Mouse (Mus musculus): ENCODE measurements around the gene DXBay18. TPM values are rescaled to one million over a fixed set of nuclear protein-coding genes. Genes with fewer than 3 reads are reported as not detected.
"Not testable (repeated sequence)": the region's sequence is repeated elsewhere in the genome, so short reads cannot be mapped to it uniquely, and the experiment has no call there.

Gene DXBay18
- total RNA-seq (2021), result under 1 TPM in 1 of 2 experiments, not detected in 1; 0.62 TPM

GRCm38 (mm10) chrX:73149350-73149749, at the start of gene DXBay18:
Gene DXBay18 (minus strand): TSS chrX:73149450.
- intact Hi-C loops (cut with DNase I), result not testable (repeated sequence)

GRCm38 (mm10) chrX:73191934-73192333, 42.7 kb upstream of the DXBay18 start, which contains the start of gene Xlr3b:
Gene Xlr3b (plus strand): TSS chrX:73192207.
- intact Hi-C loops (cut with DNase I), result not testable (repeated sequence)
- DNase-seq (ENCODE audit: low spot score in 2 of 2), result peak in 1 of 2 experiments; percentile 66

More at GRCm38 (mm10) chrX:73149350-73149749, at the start of gene DXBay18:
- not testable (repeated sequence) for DNase-seq (ENCODE audit: low spot score in 2 of 2)

DNA sequence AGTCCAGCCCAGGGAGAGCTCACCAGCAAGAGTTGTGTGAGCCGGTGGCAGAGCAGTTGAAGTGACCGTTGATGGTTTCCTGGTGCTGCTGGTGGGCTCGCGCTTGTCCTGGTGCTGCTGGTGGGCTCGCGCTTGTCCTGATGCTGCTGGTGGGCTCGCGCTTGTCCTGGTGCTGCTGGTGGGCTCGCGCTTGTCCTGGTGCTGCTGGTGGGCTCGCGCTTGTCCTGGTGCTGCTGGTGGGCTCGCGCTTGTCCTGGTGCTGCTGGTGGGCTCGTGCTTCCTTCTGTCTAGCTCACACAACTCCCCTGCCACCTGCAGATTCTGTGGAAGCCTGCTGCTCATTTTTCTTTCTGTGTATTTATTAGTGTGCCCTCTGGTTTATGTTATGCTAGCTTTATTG, 27.6 kb upstream of the DXBay18 start, which contains the start of gene Spin2d:
Gene Spin2d (minus strand): TSS at position 101 of the 400 bp plus-strand sequence.
- DNase-seq (ENCODE audit: low spot score in 2 of 2); intact Hi-C loops (cut with DNase I): not testable (repeated sequence)

DNA sequence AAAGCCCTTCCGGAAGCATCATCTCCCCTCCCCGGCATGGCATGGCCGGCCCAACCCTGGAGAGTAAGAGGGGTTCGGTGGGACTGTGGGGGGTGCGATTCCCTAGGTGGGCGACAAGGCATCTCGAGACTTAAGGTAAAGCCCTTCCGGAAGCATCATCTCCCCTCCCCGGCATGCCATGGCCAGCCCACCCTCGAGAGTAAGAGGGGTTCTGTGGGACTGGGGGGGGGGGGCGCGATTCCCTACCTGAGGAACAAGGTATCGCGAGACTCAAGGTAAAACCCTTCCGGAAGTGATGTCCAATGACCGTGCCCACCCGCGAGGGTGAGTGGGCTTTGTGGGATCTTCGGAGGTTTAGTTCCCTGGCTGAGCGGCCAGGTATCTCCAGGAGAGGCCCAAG, 754 bp downstream of the DXBay18 start, which contains the start of gene Xlr5b:
Gene Xlr5b (plus strand): TSS at position 301 of the 400 bp plus-strand sequence.
- intact Hi-C loops (cut with DNase I); DNase-seq (ENCODE audit: low spot score in 2 of 2): not testable (repeated sequence)

GRCm38 (mm10) chrX:73143218-73143618, 6.0 kb downstream of the DXBay18 start:
- intact Hi-C loops (cut with DNase I); DNase-seq (ENCODE audit: low spot score in 2 of 2): not testable (repeated sequence)

GRCm38 (mm10) chrX:73122859-73123829, 26.1 kb downstream of the DXBay18 start:
- not testable (repeated sequence) for DNase-seq (ENCODE audit: low spot score in 2 of 2)

GRCm38 (mm10) chrX:73116747-73117146, 32.5 kb downstream of the DXBay18 start, which contains the start of gene Gm14685:
Gene Gm14685 (plus strand): TSS chrX:73117047.
- intact Hi-C loops (cut with DNase I); DNase-seq (ENCODE audit: low spot score in 2 of 2): not testable (repeated sequence)

More at GRCm38 (mm10) chrX:73122859-73123829, 26.1 kb downstream of the DXBay18 start:
- intact Hi-C loops (cut with DNase I), result not testable (repeated sequence)

GRCm38 (mm10) chrX:73096941-73097508, 52.2 kb downstream of the DXBay18 start, which contains the start of gene Xlr3a:
Gene Xlr3a (minus strand): TSS chrX:73097095.
- intact Hi-C loops (cut with DNase I), result not testable (repeated sequence)
- DNase-seq (ENCODE audit: low spot score in 2 of 2), result peak in 1 of 2 experiments; percentile 22

Other genes starting within 250 kb of the DXBay18 start
- gene Cetn2, start 231.0 kb downstream of the DXBay18 start, total RNA-seq (2021), result 10 to 100 TPM; 51.5 to 52.6 TPM
- 10 to 100 TPM; 23.0 to 25.8 TPM for gene Nsdhl, start 230.9 kb downstream of the DXBay18 start, total RNA-seq (2021)
- gene Zfp185, start 162.1 kb downstream of the DXBay18 start, total RNA-seq (2021), result under 1 TPM; 0.34 to 0.55 TPM
- under 1 TPM; 0.21 to 0.48 TPM for gene Pnma5, start 112.3 kb downstream of the DXBay18 start, total RNA-seq (2021)
- gene Pnma3, start 84.7 kb downstream of the DXBay18 start, total RNA-seq (2021), result 10 to 100 TPM; 12.2 to 14.8 TPM
- 1 to 10 TPM in 1 of 2 experiments, under 1 TPM in 1; 0.96 to 1.6 TPM for gene Xlr4a, start 67.0 kb downstream of the DXBay18 start, total RNA-seq (2021)
- 1 to 10 TPM; 2.0 to 3.0 TPM for gene Xlr3a, start 52.4 kb downstream of the DXBay18 start, total RNA-seq (2021)
- gene Gm14685, start 32.4 kb downstream of the DXBay18 start, total RNA-seq (2021), result 1 to 10 TPM; 1.0 to 2.5 TPM
- not detected for gene Xlr5b, start 654 bp downstream of the DXBay18 start, total RNA-seq (2021)
- gene Spin2d, start 27.5 kb upstream of the DXBay18 start, total RNA-seq (2021), result not detected
- 1 to 10 TPM; 5.1 to 8.5 TPM for gene Xlr3b, start 42.8 kb upstream of the DXBay18 start, total RNA-seq (2021)
- gene Xlr4b, start 64.9 kb upstream of the DXBay18 start, total RNA-seq (2021), result under 1 TPM; 0.53 to 0.55 TPM
- 10 to 100 TPM; 15.0 to 21.2 TPM for gene F8a, start 78.8 kb upstream of the DXBay18 start, total RNA-seq (2021)
- gene Xlr4c, start 93.7 kb upstream of the DXBay18 start, total RNA-seq (2021), result not detected
- gene Xlr3c, start 115.9 kb upstream of the DXBay18 start, total RNA-seq (2021), result not detected
- not detected for gene Xlr5a, start 143.5 kb upstream of the DXBay18 start, total RNA-seq (2021)
- not detected for gene Xlr5c, start 143.5 kb upstream of the DXBay18 start, total RNA-seq (2021)
- not detected for gene Gm45015, start 187.4 kb upstream of the DXBay18 start, total RNA-seq (2021)
- gene Zfp275, start 193.2 kb upstream of the DXBay18 start, total RNA-seq (2021), result 10 to 100 TPM; 16.6 to 19.0 TPM
- under 1 TPM in 1 of 2 experiments, not detected in 1; 0.23 TPM for gene Gm18336, start 249.3 kb upstream of the DXBay18 start, total RNA-seq (2021)